Mouse (Mus musculus): Measurements from ENCODE around the gene Amigo3. TPM values are rescaled to one million over a fixed set of nuclear protein-coding genes. Genes with fewer than 3 reads are reported as not detected.
A peak's percentile ranks its signal among the peaks of the same experiment; 100 is the strongest.

The Amigo3 gene
- total and polyA plus RNA-seq, 2 experiments from 2014 or later = 1.4 to 2.5 TPM

DNA sequence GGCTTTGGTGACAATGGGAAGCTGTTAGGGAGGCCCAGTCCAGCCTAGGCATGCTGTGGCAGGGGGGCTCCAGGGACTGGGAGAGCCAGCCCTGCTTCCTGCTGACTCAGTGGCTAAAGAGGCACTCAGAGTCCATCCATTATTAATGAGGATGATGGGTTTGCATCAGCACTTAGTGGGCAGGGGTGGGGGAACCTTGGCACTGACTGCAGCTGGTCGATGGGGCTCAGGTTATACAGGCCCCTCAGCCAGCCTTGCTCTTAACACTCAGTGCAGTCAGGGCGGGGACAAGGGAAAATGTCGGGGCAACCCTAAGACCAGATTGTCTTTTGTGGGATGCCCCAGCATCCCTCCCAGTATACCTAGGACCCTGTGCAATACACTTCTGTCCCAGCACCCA lies 9.2 kb downstream of the Amigo3 start:
- Histone ChIP-seq H3K27me3 (ENCODE audit: insufficient read depth, low read length) (no peaks in the 10 kb centered on the region), H3K9me3 (ENCODE audit: low read length) (no peaks in the 10 kb centered on the region), H3K27ac (ENCODE audit: low read depth, low read length) (no peak overlapping the region), H3K36me3 (ENCODE audit: insufficient read depth, low read length) (peaks cover 74% of the 10 kb centered on the region), H3K9ac (replicated peaks; ENCODE audit: low read length, poor library complexity, severe bottlenecking) (no peak overlapping the region), H3K4me3 (ENCODE audit: low read depth, low read length) (no peak overlapping the region), H3K4me2 (ENCODE audit: low read depth, low read length, poor library complexity, severe bottlenecking) (no peak overlapping the region), H3K4me1 (ENCODE audit: insufficient read depth, low read length) (no peaks in the 10 kb centered on the region)
- DNase-seq (ENCODE audit: low spot score) (no peak), ATAC-seq (ENCODE audit: low FRiP score) (no peak)
- 79% methylated on average over 3 of the region's 3 CpGs for WGBS
- TF ChIP-seq CTCF (IDR thresholded peaks at IDR 0.05) = no peak

DNA sequence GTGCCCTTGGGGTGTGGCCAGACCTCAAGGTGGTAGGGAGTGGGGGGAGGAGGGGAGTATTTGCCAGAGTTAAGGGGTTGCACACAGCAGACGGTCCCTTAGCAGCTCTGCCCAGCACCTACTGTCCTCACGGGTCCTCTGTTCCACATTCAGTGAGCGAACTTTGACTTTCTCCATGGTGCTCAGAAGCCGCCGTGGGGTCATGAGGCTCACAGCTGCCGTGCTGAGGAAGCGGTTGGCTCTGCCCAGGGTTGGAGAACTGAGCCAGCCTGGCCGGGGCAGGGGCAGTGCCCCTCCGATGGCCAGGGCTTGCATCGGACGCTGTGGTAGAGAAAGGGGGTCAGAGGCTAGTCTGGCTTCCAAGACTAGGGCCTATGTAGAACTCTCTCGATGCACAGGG lies 10.4 kb downstream of the Amigo3 start:
- no peak overlapping the region for H3K4me2 ChIP-seq (ENCODE audit: low read depth, low read length, poor library complexity, severe bottlenecking)
- no peak overlapping the region for H3K4me3 ChIP-seq (ENCODE audit: low read depth, low read length)
- no peak for ATAC-seq (ENCODE audit: low FRiP score)
- WGBS = 94% methylated on average over 12 of the region's 12 CpGs
- no peaks in the 10 kb centered on the region for H3K9me3 ChIP-seq (ENCODE audit: low read length)
- H3K27me3 ChIP-seq (ENCODE audit: insufficient read depth, low read length) = no peaks in the 10 kb centered on the region
- H3K4me1 ChIP-seq (ENCODE audit: insufficient read depth, low read length) = no peaks in the 10 kb centered on the region
- H3K27ac ChIP-seq (ENCODE audit: low read depth, low read length) = no peak overlapping the region
- no peak overlapping the region for H3K9ac ChIP-seq (replicated peaks; ENCODE audit: low read length, poor library complexity, severe bottlenecking)
- no peak for TF ChIP-seq CTCF (IDR thresholded peaks at IDR 0.05)
- DNase-seq (ENCODE audit: low spot score) = no peak
- H3K36me3 ChIP-seq (ENCODE audit: insufficient read depth, low read length) = peaks cover 63% of the 10 kb centered on the region

DNA sequence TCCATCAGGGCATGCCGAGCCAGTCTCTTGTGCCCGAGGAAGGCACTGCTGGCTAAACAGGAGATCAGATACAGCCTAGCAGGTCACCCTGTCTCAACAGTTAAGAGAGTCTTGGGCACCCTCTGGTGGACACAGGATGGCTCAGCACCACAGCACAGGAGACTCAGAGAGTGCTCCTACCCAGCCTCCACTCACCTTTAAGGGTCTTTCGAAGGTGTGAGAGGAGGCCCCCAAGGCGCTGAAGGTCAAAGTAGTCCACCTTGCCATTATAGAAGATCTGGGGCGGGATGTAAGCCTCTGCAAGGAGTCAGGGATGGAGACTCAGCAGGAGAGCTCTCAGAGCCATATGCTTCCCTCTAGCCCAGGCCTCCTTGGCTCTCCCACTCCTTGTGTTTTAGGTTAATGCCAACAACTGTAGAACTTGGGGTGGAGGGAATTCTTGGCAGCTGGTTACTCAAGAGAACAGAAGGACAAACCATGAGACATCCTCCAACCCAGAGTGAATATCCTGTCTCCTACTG lies 12.6 kb downstream of the Amigo3 start:
- no peak overlapping the region for H3K4me2 ChIP-seq (ENCODE audit: low read depth, low read length, poor library complexity, severe bottlenecking)
- no peak overlapping the region for H3K27ac ChIP-seq (ENCODE audit: low read depth, low read length)
- WGBS = 36% methylated on average over 5 of the region's 5 CpGs
- TF ChIP-seq CTCF (IDR thresholded peaks at IDR 0.05) = peak; percentile 80
- no peaks in the 10 kb centered on the region for H3K27me3 ChIP-seq (ENCODE audit: insufficient read depth, low read length)
- H3K9ac ChIP-seq (replicated peaks; ENCODE audit: low read length, poor library complexity, severe bottlenecking) = no peak overlapping the region
- no peak overlapping the region for H3K4me3 ChIP-seq (ENCODE audit: low read depth, low read length)
- DNase-seq (ENCODE audit: low spot score) (peak; percentile 68), ATAC-seq (ENCODE audit: low FRiP score) (peak; percentile 70; the same call in 1 of the 2 replicates)
- peaks cover 61% of the 10 kb centered on the region for H3K36me3 ChIP-seq (ENCODE audit: insufficient read depth, low read length)
- H3K4me1 ChIP-seq (ENCODE audit: insufficient read depth, low read length) = no peaks in the 10 kb centered on the region
- no peaks in the 10 kb centered on the region for H3K9me3 ChIP-seq (ENCODE audit: low read length)

DNA sequence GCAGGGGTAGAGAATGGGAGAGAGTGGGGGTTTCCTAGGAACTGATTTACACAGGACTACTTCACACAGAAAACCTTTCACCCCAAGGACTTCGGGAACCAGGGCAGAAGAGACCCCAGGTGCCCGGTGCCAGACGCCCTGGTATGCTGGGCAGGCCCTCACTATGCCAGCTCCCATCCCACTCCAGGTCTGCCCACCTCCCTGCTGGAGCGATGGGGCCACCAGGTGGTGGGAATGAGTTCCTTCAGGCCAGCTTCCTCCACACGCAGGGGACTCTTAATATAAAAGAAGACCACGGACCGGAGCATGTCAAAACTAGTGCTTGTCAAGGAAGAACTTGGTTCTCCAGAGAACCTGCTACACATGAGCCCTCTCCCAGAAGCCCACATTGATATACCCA lies 14.2 kb downstream of the Amigo3 start:
- TF ChIP-seq CTCF (IDR thresholded peaks at IDR 0.05) = no peak
- peaks cover 63% of the 10 kb centered on the region for H3K36me3 ChIP-seq (ENCODE audit: insufficient read depth, low read length)
- 80% methylated on average over 7 of the region's 7 CpGs for WGBS
- no peak for ATAC-seq (ENCODE audit: low FRiP score)
- H3K4me1 ChIP-seq (ENCODE audit: insufficient read depth, low read length) = no peaks in the 10 kb centered on the region
- H3K9ac ChIP-seq (replicated peaks; ENCODE audit: low read length, poor library complexity, severe bottlenecking) = no peak overlapping the region
- no peak overlapping the region for H3K4me3 ChIP-seq (ENCODE audit: low read depth, low read length)
- H3K27me3 ChIP-seq (ENCODE audit: insufficient read depth, low read length) = no peaks in the 10 kb centered on the region
- H3K27ac ChIP-seq (ENCODE audit: low read depth, low read length) = no peak overlapping the region
- no peak for DNase-seq (ENCODE audit: low spot score)
- H3K9me3 ChIP-seq (ENCODE audit: low read length) = no peaks in the 10 kb centered on the region
- H3K4me2 ChIP-seq (ENCODE audit: low read depth, low read length, poor library complexity, severe bottlenecking) = no peak overlapping the region

DNA sequence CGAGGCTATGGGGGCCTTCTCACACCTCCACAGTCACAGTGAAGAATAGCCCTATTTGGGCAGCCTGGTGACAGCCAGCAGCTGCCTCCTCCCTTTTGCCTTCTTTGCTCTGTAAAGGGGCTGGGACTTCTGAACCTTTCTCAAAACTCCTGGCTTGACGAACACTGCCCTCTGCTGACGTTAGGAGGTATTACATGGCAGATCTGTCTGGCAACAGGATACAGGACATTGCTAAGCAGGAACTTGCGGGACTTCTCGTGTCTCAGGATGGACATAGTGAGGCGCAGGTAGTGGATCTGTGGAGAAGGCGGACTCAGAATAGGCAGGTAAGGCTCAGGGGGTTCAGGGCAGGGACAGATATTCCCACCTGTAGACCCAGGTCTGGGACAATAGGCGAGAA lies 14.9 kb downstream of the Amigo3 start:
- Histone ChIP-seq H3K36me3 (ENCODE audit: insufficient read depth, low read length) (peaks cover 56% of the 10 kb centered on the region), H3K27ac (ENCODE audit: low read depth, low read length) (no peak overlapping the region), H3K4me1 (ENCODE audit: insufficient read depth, low read length) (no peaks in the 10 kb centered on the region), H3K9ac (replicated peaks; ENCODE audit: low read length, poor library complexity, severe bottlenecking) (no peak overlapping the region), H3K4me3 (ENCODE audit: low read depth, low read length) (no peak overlapping the region), H3K9me3 (ENCODE audit: low read length) (no peaks in the 10 kb centered on the region), H3K27me3 (ENCODE audit: insufficient read depth, low read length) (no peaks in the 10 kb centered on the region), H3K4me2 (ENCODE audit: low read depth, low read length, poor library complexity, severe bottlenecking) (no peak overlapping the region)
- peak; percentile 82 for DNase-seq (ENCODE audit: low spot score)
- peak; percentile 97 for TF ChIP-seq CTCF (IDR thresholded peaks at IDR 0.05)
- WGBS = 17% methylated on average over 8 of the region's 8 CpGs
- ATAC-seq (ENCODE audit: low FRiP score) = peak; percentile 11; the same call in 1 of the 2 replicates

DNA sequence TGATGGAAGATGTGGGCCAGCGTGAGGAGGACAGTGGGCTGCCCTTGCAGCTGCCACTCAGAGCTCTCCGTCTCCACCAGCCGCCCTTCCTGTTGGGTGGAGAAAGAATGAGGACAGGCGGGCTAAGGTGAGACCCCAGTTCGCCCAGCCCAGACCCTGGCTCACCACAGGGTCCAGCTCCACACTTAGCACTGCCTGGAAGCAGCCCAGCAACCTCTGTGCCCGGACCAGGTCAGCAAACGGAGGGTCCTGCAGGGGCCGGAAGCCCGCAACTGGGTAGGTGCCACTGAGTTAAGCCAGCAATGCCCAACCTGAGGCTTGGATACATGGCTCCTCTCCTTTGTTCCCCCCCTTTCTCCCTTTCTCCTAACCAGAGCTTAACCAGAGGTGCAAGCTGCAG lies 16.0 kb downstream of the Amigo3 start:
- DNase-seq (ENCODE audit: low spot score) (no peak), ATAC-seq (ENCODE audit: low FRiP score) (no peak)
- Histone ChIP-seq H3K27me3 (ENCODE audit: insufficient read depth, low read length) (no peaks in the 10 kb centered on the region), H3K4me1 (ENCODE audit: insufficient read depth, low read length) (no peaks in the 10 kb centered on the region), H3K9ac (replicated peaks; ENCODE audit: low read length, poor library complexity, severe bottlenecking) (no peak overlapping the region), H3K36me3 (ENCODE audit: insufficient read depth, low read length) (peaks cover 45% of the 10 kb centered on the region), H3K4me3 (ENCODE audit: low read depth, low read length) (no peak overlapping the region), H3K4me2 (ENCODE audit: low read depth, low read length, poor library complexity, severe bottlenecking) (no peak overlapping the region), H3K27ac (ENCODE audit: low read depth, low read length) (no peak overlapping the region), H3K9me3 (ENCODE audit: low read length) (no peaks in the 10 kb centered on the region)
- TF ChIP-seq CTCF (IDR thresholded peaks at IDR 0.05) = no peak
- WGBS = 90% methylated on average over 9 of the region's 9 CpGs

All from midbrain, postnatal 0 days (tissue).